Mouse (Mus musculus): ENCODE measurements around the gene Gm8024. TPM values are rescaled to one million over a fixed set of nuclear protein-coding genes. Genes with fewer than 3 reads are reported as not detected.
"Not testable (repeated sequence)": the region's sequence is repeated elsewhere in the genome, so short reads cannot be mapped to it uniquely, and the experiment has no call there.

The Gm8024 gene
- polyA plus RNA-seq (2011; ENCODE audit: insufficient read depth, insufficient read length, low replicate concordance, missing spikeins): not detected in 2 replicates

- not testable (repeated sequence) for H3K4me3 ChIP-seq (replicated peaks; ENCODE audit: control insufficient read depth, low read depth, low read length); H3K27ac ChIP-seq (ENCODE audit: control insufficient read depth, insufficient read depth, low read depth, low read length, poor library complexity); H3K4me1 ChIP-seq (ENCODE audit: control insufficient read depth, insufficient read depth, low read length)
- WGBS: 86% methylated on average over 1 of the region's 3 CpGs
Measured at GRCm38 (mm10) chr14:42524182-42524581, at the start of gene Gm8024. Gm8024 (minus strand) TSS chr14:42524282.

GRCm38 (mm10) chr14:42543170-42543701, 19.2 kb upstream of the Gm8024 start:
- 16% methylated on average over 27 of the region's 31 CpGs for WGBS
- not testable (repeated sequence) for H3K4me1 ChIP-seq (ENCODE audit: control insufficient read depth, insufficient read depth, low read length); H3K4me3 ChIP-seq (replicated peaks; ENCODE audit: control insufficient read depth, low read depth, low read length); H3K27ac ChIP-seq (ENCODE audit: control insufficient read depth, insufficient read depth, low read depth, low read length, poor library complexity)

DNA sequence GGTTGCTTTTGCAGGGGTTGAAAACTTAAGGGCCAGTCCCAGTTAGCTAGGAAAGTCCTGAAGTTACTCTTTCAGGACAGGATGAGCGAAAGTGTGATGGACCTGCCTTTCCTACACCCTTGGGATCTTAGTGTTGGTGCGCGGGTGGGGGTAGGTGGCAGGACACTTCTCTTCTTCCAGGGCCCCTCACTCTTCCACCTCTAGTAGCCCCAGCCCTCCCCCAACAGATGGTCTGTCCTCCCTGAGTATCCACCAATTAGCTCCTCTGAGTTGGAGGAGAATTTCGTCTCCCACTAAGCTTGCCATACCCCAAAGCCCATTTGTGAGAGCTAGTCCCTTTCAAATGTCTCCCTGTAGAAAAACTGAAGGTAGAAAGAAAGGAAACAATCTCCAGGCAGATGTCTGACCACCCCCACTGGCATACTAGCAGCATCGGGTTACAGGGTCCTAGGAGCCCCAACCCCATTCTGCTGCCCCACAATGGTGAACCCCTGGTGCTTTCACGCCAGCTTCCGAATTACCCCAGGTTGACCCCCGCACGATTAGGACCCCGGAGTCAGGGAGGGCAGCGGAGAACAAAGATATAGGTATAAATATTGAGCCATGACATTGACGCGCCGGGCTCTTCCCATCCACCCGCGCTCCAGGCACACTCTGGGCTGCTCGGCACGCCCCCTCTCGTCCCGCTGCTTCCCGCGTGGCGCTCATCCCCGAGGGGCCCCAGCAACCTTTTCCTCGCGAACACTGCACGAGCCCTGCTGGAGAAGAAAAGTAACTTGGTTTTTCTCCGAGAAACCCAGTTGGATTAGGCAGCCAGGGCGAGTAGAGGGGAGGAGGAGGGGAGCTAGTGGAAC, 18.5 kb upstream of the Gm8024 start:
- WGBS: 23% methylated on average over 21 of the region's 29 CpGs
- not testable (repeated sequence) for H3K4me3 ChIP-seq (replicated peaks; ENCODE audit: control insufficient read depth, low read depth, low read length); H3K27ac ChIP-seq (ENCODE audit: control insufficient read depth, insufficient read depth, low read depth, low read length, poor library complexity); H3K4me1 ChIP-seq (ENCODE audit: control insufficient read depth, insufficient read depth, low read length)

DNA sequence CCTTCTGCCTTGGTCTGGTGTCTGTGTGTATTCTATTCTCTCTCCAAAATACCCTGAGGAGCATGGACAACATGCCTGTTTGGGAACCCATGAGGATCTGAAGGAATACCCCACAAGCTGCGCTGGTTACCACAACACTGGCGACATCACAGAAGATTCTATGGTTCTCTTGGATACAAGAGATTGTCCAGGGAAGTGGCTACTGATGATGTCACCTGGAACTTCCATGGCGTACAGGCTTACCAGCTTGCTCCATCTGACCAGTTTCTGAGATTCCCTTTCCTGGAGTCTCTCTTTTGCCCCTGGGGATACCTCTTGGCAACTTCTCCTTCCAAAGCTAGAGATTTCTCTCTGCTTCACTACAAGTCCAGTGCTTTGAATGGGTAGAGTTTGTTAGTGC, 21.8 kb downstream of the Gm8024 start, which contains the start of gene Gm8020:
TSS of gene Gm8020 (minus strand) at position 101 of the 400 bp plus-strand sequence.
- WGBS: 84% methylated on average over 2 of the region's 3 CpGs
- H3K4me1 ChIP-seq (ENCODE audit: control insufficient read depth, insufficient read depth, low read length); H3K27ac ChIP-seq (ENCODE audit: control insufficient read depth, insufficient read depth, low read depth, low read length, poor library complexity); H3K4me3 ChIP-seq (replicated peaks; ENCODE audit: control insufficient read depth, low read depth, low read length): not testable (repeated sequence)

Other genes starting within 250 kb of the Gm8024 start
- gene Gm9611, start 226.9 kb downstream of the Gm8024 start, polyA plus RNA-seq (2011; ENCODE audit: insufficient read depth, insufficient read length, low replicate concordance, missing spikeins): not detected in 2 replicates
- gene Gm7995, start 214.1 kb downstream of the Gm8024 start, polyA plus RNA-seq (2011; ENCODE audit: insufficient read depth, insufficient read length, low replicate concordance, missing spikeins): not detected in 2 replicates
- gene Gm8005, start 84.6 kb downstream of the Gm8024 start, polyA plus RNA-seq (2011; ENCODE audit: insufficient read depth, insufficient read length, low replicate concordance, missing spikeins): not detected in 2 replicates
- not detected in 2 replicates for gene Gm8011, start 60.4 kb downstream of the Gm8024 start, polyA plus RNA-seq (2011; ENCODE audit: insufficient read depth, insufficient read length, low replicate concordance, missing spikeins)
- not detected in 2 replicates for gene Gm8020, start 21.9 kb downstream of the Gm8024 start, polyA plus RNA-seq (2011; ENCODE audit: insufficient read depth, insufficient read length, low replicate concordance, missing spikeins)
- gene Gm17124, start 75.6 kb upstream of the Gm8024 start, polyA plus RNA-seq (2011; ENCODE audit: insufficient read depth, insufficient read length, low replicate concordance, missing spikeins): not detected in 2 replicates
- not detected in 2 replicates for gene Gm3633, start 117.6 kb upstream of the Gm8024 start, polyA plus RNA-seq (2011; ENCODE audit: insufficient read depth, insufficient read length, low replicate concordance, missing spikeins)
- not detected in 2 replicates for gene Gm10378, start 131.7 kb upstream of the Gm8024 start, polyA plus RNA-seq (2011; ENCODE audit: insufficient read depth, insufficient read length, low replicate concordance, missing spikeins)
- gene Gm3015, start 244.5 kb upstream of the Gm8024 start, polyA plus RNA-seq (2011; ENCODE audit: insufficient read depth, insufficient read length, low replicate concordance, missing spikeins): not detected in 2 replicates

All from bone marrow, adult 2 months (tissue).